Mouse (Mus musculus): Measurements from ENCODE around the gene Creg1. TPM values are rescaled to one million over a fixed set of nuclear protein-coding genes. Genes with fewer than 3 reads are reported as not detected.

The Creg1 gene
- 11.2 TPM for total RNA-seq (2023)

DNA sequence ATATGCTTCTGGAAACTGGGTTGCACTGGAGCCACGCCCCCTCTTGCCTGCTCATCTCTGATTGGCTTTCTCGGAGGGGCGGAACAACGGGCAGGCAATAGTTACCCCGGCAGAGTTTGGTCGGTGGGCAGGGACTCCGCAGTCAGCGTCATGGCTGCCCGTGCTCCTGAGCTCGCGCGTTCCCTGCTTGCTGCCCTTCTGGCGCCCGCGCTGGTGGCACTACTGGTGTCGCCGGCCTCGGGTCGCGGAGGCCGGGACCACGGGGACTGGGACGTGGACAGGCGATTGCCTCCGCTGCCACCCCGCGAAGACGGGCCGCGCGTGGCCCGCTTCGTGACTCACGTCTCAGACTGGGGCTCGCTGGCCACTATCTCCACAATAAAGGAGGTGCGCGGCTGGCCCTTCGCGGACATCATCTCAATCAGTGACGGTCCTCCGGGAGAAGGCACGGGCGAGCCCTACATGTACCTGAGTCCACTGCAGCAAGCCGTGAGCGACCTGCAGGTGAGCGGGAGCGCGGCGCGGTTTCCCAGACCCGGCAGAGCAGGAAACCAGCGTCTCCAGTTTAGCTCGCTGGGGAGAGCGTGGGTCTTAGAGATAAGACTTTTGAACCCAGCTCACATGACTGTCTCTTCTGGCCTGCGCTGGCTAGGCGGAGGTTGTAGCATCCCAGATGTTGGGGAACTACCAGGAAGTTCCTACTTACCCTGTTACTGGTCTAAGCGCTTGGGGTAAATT, at the start of gene Creg1:
TSS of gene Creg1 (plus strand) at position 112 of the 738 bp plus-strand sequence.

DNA sequence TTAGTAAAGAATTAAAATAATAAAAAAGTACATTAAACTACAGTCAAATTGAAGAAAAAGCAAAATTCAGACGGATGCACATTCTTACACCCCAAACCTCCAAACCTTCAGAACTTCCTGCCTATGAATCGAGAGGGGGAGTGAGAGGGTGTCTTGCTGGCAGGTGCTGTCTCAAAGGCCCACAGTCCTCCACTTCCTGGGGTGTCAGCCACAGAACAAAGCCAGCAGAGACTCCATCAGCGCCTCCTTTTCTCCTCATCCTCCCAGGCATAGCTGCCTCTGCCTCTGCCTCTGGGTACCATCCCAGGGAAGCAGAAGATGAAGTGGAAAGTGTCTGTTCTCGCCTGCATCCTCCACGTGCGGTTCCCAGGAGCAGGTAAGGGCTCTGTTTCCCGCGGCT, 25.0 kb downstream of the Creg1 start, which contains the start of gene Cd247:
TSS of gene Cd247 (plus strand) at position 171 of the 400 bp plus-strand sequence.

Other genes starting within 250 kb of the Creg1 start
- 2.0 TPM for gene Mpzl1, start 129.2 kb upstream of the Creg1 start, total RNA-seq (2023)
- 171 TPM for gene Rcsd1, start 54.0 kb upstream of the Creg1 start, total RNA-seq (2023)
- gene Cd247, start 24.9 kb downstream of the Creg1 start, total RNA-seq (2023) = 443 TPM
- gene Pou2f1, start 238.9 kb downstream of the Creg1 start, total RNA-seq (2023) = 46.3 TPM